Mouse (Mus musculus): ENCODE results near the gene Plekha6.

The Plekha6 gene

GRCm38 (mm10) chr1:133182016-133182705 is 18.2 kb downstream of the Plekha6 start:
- no peak for DNase-seq (ENCODE audit: low spot score in 2 of 2)

DNA sequence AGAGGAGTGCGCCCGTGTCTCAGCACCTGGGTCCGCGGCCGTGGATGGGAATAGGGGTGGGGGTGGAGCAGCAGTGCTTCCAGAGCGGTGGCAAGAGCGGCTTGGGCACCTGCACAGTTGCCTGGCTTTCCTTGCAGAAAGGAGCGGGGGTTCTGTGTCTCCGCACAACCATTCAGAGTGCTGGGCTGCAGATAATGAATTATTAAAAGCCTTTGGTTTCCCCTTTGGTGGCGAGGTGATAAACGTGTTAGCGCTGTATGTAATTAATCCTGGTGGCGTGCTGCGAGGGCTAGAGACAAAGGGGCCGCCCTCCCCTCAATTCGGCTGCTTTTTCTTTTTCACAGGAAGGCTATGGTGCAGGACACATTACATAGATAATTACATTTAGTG is 18.7 kb downstream of the Plekha6 start:
- DNase-seq (ENCODE audit: low spot score in 2 of 2), result no peak

DNA sequence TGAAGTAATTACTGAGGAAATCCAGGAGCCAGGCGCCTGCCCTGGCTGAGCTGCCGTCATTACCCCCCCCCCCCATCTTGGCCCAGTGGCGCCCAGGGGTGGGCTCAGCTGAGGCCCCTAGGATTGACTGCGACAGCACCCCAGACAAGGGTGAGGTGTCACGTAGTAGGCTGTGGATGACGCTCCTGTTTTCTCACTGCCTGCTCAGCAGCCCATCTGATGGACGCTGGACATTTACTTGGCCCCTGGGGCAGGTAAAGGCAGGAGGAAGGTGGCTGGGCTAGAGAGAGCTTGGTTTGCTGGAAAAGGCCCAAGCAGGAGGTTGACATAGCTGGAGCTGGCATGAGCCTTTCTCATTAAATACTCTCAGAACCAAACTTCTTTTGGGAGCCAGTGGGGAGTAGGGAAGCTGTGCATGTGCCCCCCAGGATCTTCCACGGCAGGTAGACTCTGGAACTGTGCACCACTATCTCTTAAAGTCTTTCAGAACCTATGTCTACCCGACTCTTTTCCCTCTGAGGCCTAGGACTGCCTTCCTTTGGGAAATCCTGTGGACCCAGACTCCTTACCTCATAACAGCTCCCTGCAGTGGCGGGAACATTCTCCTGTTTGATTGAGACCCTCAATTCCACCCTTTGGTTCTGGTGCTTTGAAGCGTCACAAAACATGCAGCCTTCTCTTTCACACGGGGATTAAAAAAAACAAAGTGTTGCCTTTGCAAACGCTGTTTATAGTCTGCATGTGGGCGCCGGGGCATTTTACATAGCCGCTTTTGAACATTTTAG is 19.3 kb downstream of the Plekha6 start:
- DNase-seq (ENCODE audit: low spot score in 2 of 2), result no peak

DNA sequence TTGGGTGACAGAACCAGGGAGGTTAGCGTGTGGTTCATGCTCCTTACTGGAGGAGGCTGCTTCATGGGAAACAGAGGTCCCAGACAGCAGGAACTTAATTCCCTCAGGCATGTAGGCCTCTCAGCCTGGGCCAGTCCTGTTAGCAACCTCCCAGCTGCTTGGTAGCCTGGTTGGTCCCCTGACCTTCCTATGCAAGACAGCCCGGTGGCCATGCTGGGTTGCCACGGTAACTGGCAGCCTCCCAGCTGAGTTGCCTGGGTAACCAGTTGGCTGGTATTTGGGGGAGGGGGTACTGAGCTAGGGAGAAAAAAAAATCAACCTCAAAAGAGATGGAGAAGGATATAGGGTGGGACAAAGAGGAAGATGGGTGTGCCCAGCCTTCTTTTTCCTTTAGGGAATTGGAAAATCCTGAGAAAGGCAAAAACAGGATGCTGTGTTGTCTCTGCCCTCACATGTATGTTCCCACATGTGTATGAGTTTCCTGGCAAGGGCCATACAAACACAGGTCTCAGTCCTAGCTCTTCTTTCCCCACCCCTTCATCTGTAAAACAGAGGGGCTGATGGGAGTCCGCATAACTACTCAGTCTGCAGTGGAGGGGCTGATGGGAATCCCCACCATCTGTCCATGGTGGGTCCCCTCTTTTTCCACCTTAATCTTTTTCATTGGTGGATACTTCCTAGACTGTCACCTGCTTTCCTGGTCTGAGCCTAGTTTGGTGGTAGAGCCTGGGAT is 24.1 kb downstream of the Plekha6 start:
- no peak for DNase-seq (ENCODE audit: low spot score in 2 of 2)

- DNase-seq (ENCODE audit: low spot score in 2 of 2), result no peak
Measured at GRCm38 (mm10) chr1:133188719-133189118, 24.7 kb downstream of the Plekha6 start.

- no peak for DNase-seq (ENCODE audit: low spot score in 2 of 2)
Measured at GRCm38 (mm10) chr1:133189471-133189870, 25.5 kb downstream of the Plekha6 start.

DNA sequence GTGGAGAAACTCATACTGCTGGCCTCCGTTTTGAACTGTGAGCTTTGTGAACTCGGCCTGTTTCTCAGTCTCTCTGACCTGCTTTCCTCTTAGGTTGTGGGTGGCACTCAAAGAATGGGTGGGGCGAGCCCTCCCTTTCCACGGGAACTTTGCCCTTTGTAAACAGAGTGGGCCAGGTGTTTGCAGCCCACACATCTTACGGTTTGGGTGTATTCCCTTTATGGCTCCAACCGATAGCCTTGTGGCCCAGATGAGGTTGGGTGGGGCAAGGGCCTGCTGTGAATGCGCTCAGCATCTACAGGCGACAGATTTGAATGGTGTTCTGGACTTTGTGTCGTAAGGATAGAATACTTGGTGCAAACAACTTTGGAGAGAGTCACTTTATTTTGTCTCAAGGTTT is 26.5 kb downstream of the Plekha6 start:
- DNase-seq (ENCODE audit: low spot score in 2 of 2), result no peak

GRCm38 (mm10) chr1:133196181-133196580 is 32.2 kb downstream of the Plekha6 start:
- DNase-seq (ENCODE audit: low spot score in 2 of 2), result no peak

DNA sequence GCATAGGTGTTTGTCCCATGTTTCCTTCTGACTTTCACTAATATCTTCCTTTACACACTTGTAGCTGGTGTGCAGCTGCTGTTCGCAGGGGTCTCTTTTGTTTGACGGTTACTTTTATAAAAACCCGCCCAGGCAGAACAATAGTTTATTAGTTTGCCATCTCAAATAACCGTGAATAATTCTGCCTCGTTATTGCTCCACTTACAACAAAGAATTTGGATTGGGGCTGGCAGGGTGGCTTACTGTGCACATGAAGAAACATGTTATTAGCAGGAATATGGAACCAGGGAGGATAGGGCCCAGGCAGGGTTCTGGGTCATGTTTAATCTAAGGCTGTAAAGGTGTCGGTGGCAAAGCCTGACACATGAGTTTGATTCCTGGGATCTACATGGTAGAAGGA is 33.3 kb downstream of the Plekha6 start:
- DNase-seq (ENCODE audit: low spot score in 2 of 2), result no peak

GRCm38 (mm10) chr1:133199706-133200105 is 35.7 kb downstream of the Plekha6 start:
- no peak for DNase-seq (ENCODE audit: low spot score in 2 of 2)

GRCm38 (mm10) chr1:133201499-133201898 is 37.5 kb downstream of the Plekha6 start:
- no peak for DNase-seq (ENCODE audit: low spot score in 2 of 2)

DNA sequence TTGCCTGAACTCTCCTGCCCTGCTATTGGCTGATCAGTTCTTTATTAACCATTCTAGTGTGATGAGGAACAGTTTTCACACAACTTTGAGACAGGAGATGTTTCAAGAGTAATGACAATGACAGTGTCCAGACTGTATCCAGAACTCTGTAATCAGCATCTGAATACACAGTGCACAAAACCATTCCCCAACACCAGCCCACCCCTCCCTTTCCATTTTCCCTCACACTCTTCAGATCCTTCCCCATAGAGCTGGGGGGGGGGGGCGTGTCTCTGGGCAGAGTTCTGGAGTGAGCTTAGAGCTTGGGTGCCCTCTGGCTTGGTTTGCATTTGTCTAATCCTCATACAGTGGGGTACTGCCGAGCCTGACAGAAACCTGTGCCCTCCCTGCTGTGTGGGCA is 39.7 kb downstream of the Plekha6 start:
- DNase-seq (ENCODE audit: low spot score in 2 of 2), result no peak

- no peak for DNase-seq (ENCODE audit: low spot score in 2 of 2)
Measured at GRCm38 (mm10) chr1:133204341-133204849, 40.4 kb downstream of the Plekha6 start.

DNA sequence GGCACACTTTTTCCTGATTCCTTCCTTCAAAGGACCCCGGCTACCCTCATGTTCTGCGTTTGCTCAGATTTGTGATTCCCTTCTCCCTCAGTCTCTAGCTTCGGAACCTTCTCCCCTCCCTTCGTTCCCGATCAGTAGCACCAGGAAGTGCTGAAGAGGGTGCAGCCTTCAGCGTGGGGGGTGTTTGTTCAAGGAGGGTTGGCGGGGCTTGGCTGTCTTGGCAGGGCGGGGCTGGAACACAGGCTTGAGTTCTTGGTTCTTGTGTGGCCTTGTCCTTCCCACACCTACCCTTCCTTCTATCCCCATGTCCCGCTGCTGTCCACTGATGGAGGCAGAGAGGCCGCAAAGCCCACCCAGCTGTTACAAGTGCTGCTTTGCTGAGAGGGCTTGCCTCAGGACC is 41.0 kb downstream of the Plekha6 start:
- DNase-seq (ENCODE audit: low spot score in 2 of 2), result no peak

GRCm38 (mm10) chr1:133208086-133208815 is 44.2 kb downstream of the Plekha6 start:
- DNase-seq (ENCODE audit: low spot score in 2 of 2), result no peak

DNA sequence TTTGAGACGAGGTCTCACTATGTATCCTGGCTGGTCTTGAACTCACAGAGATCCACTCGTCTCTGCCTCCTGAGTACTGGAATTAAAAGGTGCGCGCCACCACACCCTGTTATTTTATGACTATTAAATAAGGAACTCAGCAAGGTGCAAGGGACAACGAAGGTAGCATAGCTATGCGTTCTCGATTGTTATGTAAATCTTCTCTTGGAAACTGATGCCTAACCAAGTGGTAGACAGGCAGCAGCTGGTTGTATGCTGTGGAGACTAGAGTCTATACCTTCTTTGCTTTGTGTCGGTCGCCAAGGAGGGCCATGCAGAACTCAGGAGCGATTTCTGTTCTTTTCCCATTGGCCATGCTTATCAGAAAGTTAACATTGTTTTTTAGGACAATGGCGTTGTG is 45.0 kb downstream of the Plekha6 start:
- no peak for DNase-seq (ENCODE audit: low spot score in 2 of 2)

DNA sequence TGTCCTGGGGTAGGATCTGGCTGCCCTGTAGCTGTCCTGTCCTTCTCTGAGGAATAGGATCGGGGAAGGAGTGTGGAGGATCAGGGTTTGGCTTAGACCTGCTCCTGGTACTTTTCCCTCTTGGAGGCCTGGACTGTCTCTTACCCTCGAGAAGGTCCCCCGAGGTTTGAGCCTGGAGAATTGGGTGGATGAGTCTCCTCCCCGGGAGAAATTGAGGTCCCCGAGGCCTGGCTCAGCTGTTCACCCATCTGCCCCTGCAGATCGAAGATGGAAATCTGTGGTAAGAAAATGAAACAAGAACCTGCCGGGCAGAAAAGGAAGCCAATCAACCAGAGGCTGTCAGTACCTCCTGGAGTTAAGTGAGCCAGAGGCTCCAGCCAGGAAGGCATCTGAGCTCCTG is 45.5 kb downstream of the Plekha6 start:
- DNase-seq (ENCODE audit: low spot score in 2 of 2), result no peak

- DNase-seq (ENCODE audit: low spot score in 2 of 2), result no peak
Measured at GRCm38 (mm10) chr1:133209901-133210516, 46.0 kb downstream of the Plekha6 start.

- no peak for DNase-seq (ENCODE audit: low spot score in 2 of 2)
Measured at GRCm38 (mm10) chr1:133210766-133211165, 46.8 kb downstream of the Plekha6 start.

- no peak for DNase-seq (ENCODE audit: low spot score in 2 of 2)
Measured at GRCm38 (mm10) chr1:133212273-133212672, 48.3 kb downstream of the Plekha6 start.

DNA sequence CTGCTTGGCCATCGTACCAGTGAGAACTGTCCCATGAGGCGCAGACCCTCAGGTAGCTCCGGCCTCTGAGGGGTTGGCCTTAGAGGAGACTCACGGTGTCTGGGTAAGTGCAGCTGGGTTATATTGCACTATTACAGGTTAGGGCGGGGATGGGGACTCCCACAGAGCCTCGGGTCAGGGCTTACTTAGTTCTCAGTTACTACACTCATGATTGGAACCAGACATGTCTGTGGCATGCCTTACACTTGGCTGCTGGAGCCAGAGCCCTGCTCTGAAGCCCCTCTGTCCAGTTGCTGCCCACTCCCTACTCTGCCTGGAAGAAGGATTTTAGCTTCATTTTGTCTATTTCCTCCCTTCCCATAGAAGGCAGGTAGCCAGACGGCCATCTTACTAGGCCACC is 49.1 kb downstream of the Plekha6 start:
- DNase-seq (ENCODE audit: low spot score in 2 of 2), result no peak
